Mouse (Mus musculus): Measurements from ENCODE around the gene Gm973.

DNA sequence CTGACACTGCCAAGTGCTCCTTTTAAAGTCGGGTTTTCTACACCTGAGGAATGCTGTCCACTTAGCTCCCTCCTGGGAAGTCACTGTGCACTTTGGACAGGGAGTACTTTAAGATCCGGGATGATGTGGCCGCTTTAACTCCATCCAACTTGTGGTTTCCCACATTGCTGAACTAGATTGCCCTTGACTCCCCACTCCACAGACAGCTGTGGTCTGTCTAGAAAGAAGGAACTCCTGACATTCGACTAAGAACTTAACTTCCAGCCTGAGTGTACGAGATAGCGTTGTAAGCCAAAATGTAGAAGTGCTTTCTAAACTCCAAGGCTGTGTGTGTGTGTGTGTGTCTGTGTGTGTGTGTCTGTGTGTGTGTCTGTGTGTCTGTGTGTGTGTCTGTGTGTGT is 34.2 kb downstream of the Gm973 start:
- TF ChIP-seq CTCF (IDR thresholded peaks at IDR 0.05; ENCODE audit: low read depth, low read length) = no peak
- TF ChIP-seq GATA1 (IDR thresholded peaks at IDR 0.05; ENCODE audit: borderline replicate concordance, low read length) = no peak

Data from G1E (cell line).